Mouse (Mus musculus): ENCODE results near the gene Rps29. TPM values are rescaled to one million over a fixed set of nuclear protein-coding genes. Genes with fewer than 3 reads are reported as not detected.
A peak's percentile ranks its signal among the peaks of the same experiment; 100 is the strongest.

The Rps29 gene
- polyA plus RNA-seq, 1 experiment from 2014 or later: 1,154 TPM

DNA sequence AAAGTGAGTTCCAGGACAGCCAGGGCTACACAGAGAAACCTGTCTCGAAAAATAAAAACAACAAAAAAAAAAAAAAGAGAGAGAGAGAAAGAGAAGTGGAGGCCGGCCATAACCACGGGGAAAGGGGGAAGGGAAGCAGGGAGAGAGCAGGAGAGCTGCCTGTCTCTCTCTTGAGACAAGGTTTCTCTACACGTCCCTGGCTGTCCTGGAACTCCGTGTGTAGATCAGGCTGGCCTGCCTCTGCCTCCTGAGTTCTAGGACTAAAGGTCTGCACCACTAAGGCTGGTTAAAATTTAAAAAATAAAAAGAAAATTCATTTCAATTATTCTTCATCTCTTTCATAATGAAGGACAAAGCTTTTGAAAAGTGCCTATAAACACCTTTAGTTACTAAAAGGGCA is 32.4 kb upstream of the Rps29 start:
- peaks cover 26% of the 10 kb centered on the region for H3K4me1 ChIP-seq (replicated peaks)
- H3K27me3 ChIP-seq: no peaks in the 10 kb centered on the region
- H3K27ac ChIP-seq (replicated peaks): no peak overlapping the region
- 92% methylated on average over 5 of the region's 5 CpGs for WGBS
- H3K4me2 ChIP-seq: no peak overlapping the region
- H3K4me3 ChIP-seq: no peak overlapping the region
- no peak for ATAC-seq (ENCODE audit: low read depth)
- H3K9me3 ChIP-seq: no peaks in the 10 kb centered on the region
- peaks cover 29% of the 10 kb centered on the region for H3K36me3 ChIP-seq
- H3K9ac ChIP-seq: no peak overlapping the region

DNA sequence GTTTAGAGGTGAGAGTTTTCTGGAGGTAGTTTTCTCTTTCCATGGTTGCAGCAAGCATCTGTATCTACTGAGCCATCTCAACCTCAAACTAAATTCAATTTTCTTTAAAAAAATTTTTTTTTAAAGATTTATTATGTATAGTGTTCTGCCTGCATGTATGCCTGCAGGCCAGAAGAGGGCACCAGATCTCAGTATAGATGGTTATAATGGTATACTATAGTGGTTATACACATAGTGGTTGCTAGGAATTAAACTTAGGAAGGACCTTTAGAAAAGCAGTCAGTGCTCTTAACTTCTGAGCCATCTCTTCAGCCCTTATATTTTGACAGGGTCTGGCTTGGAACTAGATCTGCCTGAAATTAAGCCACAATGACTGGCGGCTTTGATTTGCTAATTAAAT is 31.5 kb upstream of the Rps29 start:
- Histone ChIP-seq H3K27ac (replicated peaks) (no peak overlapping the region), H3K4me3 (no peak overlapping the region)
- 94% methylated on average over 1 of the region's 1 CpGs for WGBS

DNA sequence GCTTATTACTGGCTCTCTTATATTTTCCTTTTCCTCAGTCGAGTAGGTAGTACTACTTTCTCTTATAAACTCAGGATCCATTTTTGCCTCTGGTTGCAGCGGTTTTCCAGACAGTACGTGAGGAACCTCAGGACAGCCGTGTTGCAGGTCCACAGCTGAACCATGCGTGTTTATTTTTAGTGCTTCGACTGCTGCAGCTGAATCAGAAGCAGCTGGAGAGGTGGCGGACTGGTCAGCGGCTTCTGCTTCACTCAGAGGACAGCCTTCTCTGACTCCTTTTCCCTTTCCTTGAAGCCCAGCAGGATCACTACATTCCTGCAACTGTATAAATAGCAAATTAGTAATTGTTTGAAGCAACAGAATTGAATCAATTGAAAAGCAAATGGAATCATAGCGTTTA is 31.1 kb upstream of the Rps29 start:
- ATAC-seq (ENCODE audit: low read depth): no peak
- Histone ChIP-seq H3K27ac (replicated peaks) (no peak overlapping the region), H3K4me3 (no peak overlapping the region), H3K4me2 (no peak overlapping the region), H3K9me3 (no peaks in the 10 kb centered on the region), H3K9ac (no peak overlapping the region), H3K36me3 (peaks cover 29% of the 10 kb centered on the region), H3K27me3 (no peaks in the 10 kb centered on the region), H3K4me1 (replicated peaks) (peaks cover 22% of the 10 kb centered on the region)
- 88% methylated on average over 9 of the region's 9 CpGs for WGBS

More for the DNA sequence above, 31.5 kb upstream of the Rps29 start:
- no peak for ATAC-seq (ENCODE audit: low read depth)
- Histone ChIP-seq H3K9ac (no peak overlapping the region), H3K4me2 (no peak overlapping the region), H3K9me3 (no peaks in the 10 kb centered on the region), H3K27me3 (no peaks in the 10 kb centered on the region), H3K36me3 (peaks cover 29% of the 10 kb centered on the region), H3K4me1 (replicated peaks) (peaks cover 21% of the 10 kb centered on the region)

DNA sequence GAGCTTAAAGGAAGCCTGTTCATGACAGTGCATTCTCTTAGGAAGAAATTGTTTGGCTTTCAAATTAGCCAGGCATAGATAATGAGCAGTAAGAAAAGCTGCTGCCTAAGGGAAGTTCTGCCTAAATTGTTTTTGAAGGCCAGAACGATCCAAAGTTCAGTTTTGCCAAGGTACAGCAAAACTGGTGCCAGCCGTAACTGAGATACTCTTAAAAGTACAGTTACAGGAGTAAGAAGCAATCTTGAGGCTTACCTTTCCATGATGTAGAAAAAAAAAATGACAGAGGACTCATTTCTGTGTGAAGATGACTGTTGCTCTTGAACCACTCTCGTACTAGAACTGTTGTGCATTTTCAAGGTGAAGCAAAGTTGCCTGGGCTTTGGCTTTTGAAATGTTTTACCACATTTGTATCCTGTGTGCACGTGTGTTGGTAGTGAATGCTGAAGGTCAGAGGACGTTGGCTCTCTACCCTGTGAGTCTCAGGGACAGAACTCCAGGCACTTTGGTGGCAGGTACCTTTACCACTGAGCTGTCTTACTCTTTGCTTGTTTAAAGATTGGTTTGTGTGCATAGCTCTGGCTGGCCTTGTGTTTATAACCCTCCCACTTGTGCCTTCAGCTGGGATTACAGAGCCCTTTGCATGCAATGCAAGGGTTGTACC is 28.0 kb upstream of the Rps29 start:
- Histone ChIP-seq H3K4me1 (replicated peaks) (peaks cover 31% of the 10 kb centered on the region), H3K27me3 (no peaks in the 10 kb centered on the region), H3K27ac (replicated peaks) (no peak overlapping the region), H3K9me3 (no peaks in the 10 kb centered on the region), H3K9ac (0 out of 2 replicates have a peak overlapping the region, but pooled peaks have one; percentile 1), H3K4me2 (no peak overlapping the region), H3K36me3 (peaks cover 33% of the 10 kb centered on the region), H3K4me3 (no peak overlapping the region)
- ATAC-seq (ENCODE audit: low read depth): no peak
- WGBS: 78% methylated on average over 5 of the region's 5 CpGs

DNA sequence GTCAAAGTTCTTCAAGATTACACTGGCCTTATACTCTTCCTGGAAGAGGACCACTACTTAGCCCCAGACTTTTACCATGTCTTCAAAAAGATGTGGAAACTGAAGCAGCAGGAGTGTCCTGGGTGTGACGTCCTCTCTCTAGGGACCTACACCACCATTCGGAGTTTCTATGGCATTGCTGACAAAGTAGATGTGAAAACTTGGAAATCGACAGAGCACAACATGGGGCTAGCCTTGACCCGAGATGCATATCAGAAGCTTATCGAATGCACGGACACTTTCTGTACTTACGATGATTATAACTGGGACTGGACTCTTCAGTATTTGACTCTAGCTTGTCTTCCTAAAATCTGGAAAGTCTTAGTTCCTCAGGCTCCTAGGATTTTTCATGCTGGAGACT is 26.4 kb upstream of the Rps29 start:
- 78% methylated on average over 7 of the region's 7 CpGs for WGBS
- H3K27me3 ChIP-seq: no peaks in the 10 kb centered on the region
- peak overlapping the region; percentile 96 for H3K4me2 ChIP-seq
- no peak overlapping the region for H3K27ac ChIP-seq (replicated peaks)
- no peaks in the 10 kb centered on the region for H3K9me3 ChIP-seq
- peaks cover 37% of the 10 kb centered on the region for H3K36me3 ChIP-seq
- peak overlapping the region; percentile 88 for H3K4me3 ChIP-seq
- peaks cover 31% of the 10 kb centered on the region for H3K4me1 ChIP-seq (replicated peaks)
- H3K9ac ChIP-seq: peak overlapping the region; percentile 91
- ATAC-seq (ENCODE audit: low read depth): no peak

DNA sequence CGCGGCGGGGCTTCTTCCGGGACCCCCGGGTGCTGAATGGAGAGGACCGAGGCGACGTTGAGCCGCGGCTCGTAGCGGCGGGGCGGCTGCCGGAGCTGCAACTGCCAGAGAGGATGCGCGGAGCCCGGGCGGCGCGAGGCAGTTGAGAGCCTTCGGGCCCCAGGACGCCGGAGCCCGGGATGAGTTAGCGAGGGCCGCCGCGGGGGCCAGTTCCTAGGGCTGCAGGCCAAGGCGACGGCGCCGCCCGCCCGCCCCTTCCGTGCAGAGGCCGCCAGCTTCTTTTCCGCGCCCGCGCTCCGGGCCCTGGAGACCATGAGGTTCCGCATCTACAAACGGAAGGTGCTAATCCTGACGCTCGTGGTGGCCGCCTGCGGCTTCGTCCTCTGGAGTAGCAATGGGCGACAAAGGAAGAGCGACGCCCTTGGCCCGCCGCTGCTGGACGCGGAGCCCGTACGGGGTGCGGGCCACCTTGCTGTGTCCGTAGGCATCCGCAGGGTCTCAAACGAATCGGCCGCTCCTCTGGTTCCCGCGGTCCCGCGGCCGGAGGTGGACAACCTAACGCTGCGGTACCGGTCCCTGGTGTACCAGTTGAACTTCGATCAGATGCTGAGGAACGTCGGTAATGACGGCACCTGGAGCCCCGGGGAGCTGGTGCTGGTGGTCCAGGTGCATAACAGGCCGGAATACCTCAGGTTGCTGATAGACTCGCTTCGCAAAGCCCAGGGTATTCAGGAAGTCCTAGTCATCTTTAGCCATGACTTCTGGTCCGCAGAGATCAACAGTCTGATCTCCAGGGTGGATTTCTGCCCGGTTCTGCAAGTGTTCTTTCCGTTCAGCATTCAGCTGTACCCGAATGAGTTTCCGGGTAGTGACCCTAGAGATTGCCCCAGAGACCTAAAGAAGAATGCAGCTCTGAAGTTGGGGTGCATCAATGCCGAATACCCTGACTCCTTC is 25.6 kb upstream of the Rps29 start:
- 2% methylated on average over 62 of the region's 86 CpGs for WGBS
- peaks cover 31% of the 10 kb centered on the region for H3K4me1 ChIP-seq (replicated peaks)
- H3K4me2 ChIP-seq: peak overlapping the region; percentile 96
- H3K27me3 ChIP-seq: no peaks in the 10 kb centered on the region
- H3K9ac ChIP-seq: peak overlapping the region; percentile 91
- peaks cover 29% of the 10 kb centered on the region for H3K36me3 ChIP-seq
- H3K4me3 ChIP-seq: peak overlapping the region; percentile 88
- peak; percentile 74 for ATAC-seq (ENCODE audit: low read depth)
- H3K9me3 ChIP-seq: no peaks in the 10 kb centered on the region
- peak overlapping the region; percentile 95 for H3K27ac ChIP-seq (replicated peaks)

DNA sequence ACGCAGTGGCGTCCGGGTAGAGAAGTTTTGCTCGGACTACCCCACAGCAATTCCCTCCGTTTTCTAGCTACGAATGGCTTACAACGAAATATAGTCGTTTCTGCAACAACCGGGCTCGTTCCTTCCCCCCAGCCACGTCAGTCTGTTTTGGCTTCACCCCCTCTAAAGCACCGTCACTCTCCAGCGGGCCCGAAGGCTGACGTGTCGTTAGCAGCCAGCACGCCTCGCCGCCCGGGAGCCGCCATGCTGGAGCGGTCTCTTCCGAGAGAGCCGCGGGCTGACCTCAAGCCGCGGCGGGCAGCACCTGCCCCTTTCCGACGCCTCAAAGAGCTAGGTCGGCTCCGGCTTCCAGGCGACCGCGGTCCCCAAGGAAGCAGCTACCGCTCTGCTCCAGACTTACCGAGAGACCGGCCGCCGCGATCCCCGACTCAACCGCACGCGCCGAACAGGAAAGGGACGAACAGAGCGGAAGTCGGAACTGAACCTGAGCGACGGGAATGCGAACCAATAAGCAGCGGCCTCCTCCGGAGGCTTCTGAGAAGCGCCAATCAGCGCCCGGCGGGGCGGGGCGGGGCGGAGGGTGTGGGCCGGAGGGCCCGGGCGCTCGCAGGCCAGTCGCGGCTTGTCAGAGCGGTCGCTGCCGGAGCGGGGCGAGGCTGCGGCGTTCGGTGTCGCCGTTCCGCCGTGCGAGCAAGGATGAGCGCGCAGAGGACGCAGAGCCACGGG is 24.8 kb upstream of the Rps29 start, which contains the start of the genes Rpl36al and Mgat2:
Gene Rpl36al, minus strand, starts transcription at position 501 of the 726 bp plus-strand sequence.
Gene Mgat2, plus strand, starts transcription at position 575 of the 726 bp plus-strand sequence.
- Histone ChIP-seq H3K9me3 (no peaks in the 10 kb centered on the region), H3K4me3 (peak within 1 kb of the TSS; percentile 88), H3K4me1 (replicated peaks) (peaks cover 31% of the 10 kb centered on the region), H3K27ac (replicated peaks) (peak within 1 kb of the TSS; percentile 95), H3K27me3 (no peaks in the 10 kb centered on the region), H3K4me2 (peak within 1 kb of the TSS; percentile 96), H3K9ac (peak within 1 kb of the TSS; percentile 91), H3K36me3 (peaks cover 23% of the 10 kb centered on the region; the same call in 1 of the 2 replicates)
- peak; percentile 99 for ATAC-seq (ENCODE audit: low read depth)
- under 1% methylated on average over 83 of the region's 84 CpGs for WGBS

DNA sequence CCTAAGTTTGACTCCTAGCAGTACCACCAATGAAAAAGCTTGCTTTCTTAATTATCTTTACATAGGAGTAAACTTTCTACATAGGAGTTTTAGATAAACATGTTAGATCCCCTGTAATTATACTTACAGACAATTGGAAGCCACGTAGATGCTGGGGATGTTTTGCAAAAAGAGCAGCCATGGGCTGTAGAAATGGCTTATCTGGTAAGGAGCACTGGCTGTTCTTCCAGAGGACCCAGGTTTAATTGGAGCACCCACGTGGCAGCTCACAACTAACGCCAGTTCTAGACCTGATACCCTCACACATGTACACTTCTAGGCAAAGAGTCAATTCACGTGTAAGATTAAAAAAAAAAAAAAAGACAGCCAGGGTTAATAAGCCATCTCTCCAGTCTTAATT is 22.8 kb upstream of the Rps29 start:
- Histone ChIP-seq H3K27me3 (no peaks in the 10 kb centered on the region), H3K9me3 (no peaks in the 10 kb centered on the region), H3K36me3 (peaks cover 12% of the 10 kb centered on the region; the same call in 1 of the 2 replicates), H3K9ac (no peak overlapping the region), H3K27ac (replicated peaks) (no peak overlapping the region), H3K4me2 (no peak overlapping the region), H3K4me1 (replicated peaks) (peaks cover 19% of the 10 kb centered on the region), H3K4me3 (no peak overlapping the region)
- ATAC-seq (ENCODE audit: low read depth): no peak
- 90% methylated on average over 4 of the region's 4 CpGs for WGBS

DNA sequence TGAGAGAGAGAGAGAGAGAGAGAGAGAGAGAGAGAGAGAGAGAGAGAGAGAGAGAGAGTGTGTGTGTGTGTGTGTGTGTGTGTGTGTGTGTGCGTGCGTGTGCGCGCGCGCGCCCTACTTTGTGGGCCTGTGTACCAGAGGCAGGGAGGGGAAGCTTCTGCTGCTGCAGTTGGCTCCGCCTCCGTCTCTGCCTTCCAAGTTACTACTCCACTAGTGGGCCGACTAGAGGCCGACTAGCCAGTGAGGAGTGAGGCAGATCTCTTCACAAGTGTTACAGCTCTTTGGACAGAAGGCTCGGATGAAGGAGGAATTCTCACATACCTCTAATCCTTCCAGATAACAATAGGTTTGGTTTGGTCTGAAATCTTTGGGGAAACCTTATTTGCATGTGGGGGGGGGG is 20.4 kb upstream of the Rps29 start:
- no peak overlapping the region for H3K9ac ChIP-seq
- H3K9me3 ChIP-seq: no peaks in the 10 kb centered on the region
- H3K4me1 ChIP-seq (replicated peaks): peaks cover 6% of the 10 kb centered on the region
- H3K36me3 ChIP-seq: peaks cover 12% of the 10 kb centered on the region; the same call in 1 of the 2 replicates
- no peak overlapping the region for H3K4me3 ChIP-seq
- WGBS: 77% methylated on average over 12 of the region's 12 CpGs
- H3K27me3 ChIP-seq: no peaks in the 10 kb centered on the region
- no peak overlapping the region for H3K4me2 ChIP-seq
- ATAC-seq (ENCODE audit: low read depth): no peak
- H3K27ac ChIP-seq (replicated peaks): no peak overlapping the region

DNA sequence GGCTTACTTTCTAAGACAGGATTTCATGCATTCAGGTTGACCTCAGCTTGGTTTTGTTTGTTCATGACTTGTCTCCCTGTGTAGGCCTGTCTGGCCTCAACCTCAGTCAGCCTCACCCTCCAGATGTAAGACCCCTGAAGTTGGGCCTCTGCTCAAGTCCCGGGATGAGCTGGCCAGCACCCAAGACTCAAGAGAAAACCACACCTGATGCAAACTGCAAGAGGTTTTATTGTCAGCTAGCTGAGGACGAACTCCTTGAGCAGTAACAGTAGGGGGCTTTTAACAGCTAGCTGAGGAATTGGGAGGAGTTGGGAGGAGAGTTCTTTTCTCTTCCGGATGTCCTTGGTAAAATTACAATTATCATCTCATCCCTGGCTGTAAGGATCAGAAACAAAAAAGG is 18.5 kb upstream of the Rps29 start:
- peaks cover 11% of the 10 kb centered on the region; the same call in 1 of the 2 replicates for H3K36me3 ChIP-seq
- H3K4me3 ChIP-seq: no peak overlapping the region
- no peak overlapping the region for H3K27ac ChIP-seq (replicated peaks)
- no peak for ATAC-seq (ENCODE audit: low read depth)
- 69% methylated on average over 3 of the region's 3 CpGs for WGBS
- H3K27me3 ChIP-seq: no peaks in the 10 kb centered on the region
- no peaks in the 10 kb centered on the region for H3K9me3 ChIP-seq
- no peaks in the 10 kb centered on the region; the same call in 1 of the 2 replicates for H3K4me1 ChIP-seq (replicated peaks)
- no peak overlapping the region for H3K9ac ChIP-seq
- no peak overlapping the region for H3K4me2 ChIP-seq

DNA sequence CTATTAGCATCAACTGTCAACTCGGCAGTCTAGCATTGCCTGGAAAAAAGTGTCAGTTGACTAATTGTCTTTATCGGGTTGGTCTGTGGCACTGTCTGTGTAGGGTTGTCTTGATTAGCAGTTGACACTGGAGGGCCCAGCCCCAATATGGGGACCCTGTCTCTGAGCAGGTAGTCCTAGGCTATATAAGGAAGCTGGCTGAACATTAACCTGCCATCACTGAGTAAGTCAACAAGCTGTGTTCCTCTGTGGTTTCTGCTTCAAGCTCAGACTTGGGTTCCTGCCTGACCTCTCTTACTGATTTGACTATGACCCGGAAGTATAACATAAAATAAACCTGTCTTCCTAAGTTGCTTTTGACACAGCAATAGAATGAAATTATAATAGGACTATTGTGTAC is 17.0 kb upstream of the Rps29 start:
- Histone ChIP-seq H3K4me3 (no peak overlapping the region), H3K4me1 (replicated peaks) (no peaks in the 10 kb centered on the region), H3K4me2 (no peak overlapping the region), H3K9me3 (no peaks in the 10 kb centered on the region), H3K9ac (no peak overlapping the region), H3K27me3 (no peaks in the 10 kb centered on the region), H3K36me3 (0 out of 2 replicates have a peak, but pooled peaks cover 2% of the 10 kb centered on the region), H3K27ac (replicated peaks) (no peak overlapping the region)
- 94% methylated on average over 3 of the region's 3 CpGs for WGBS
- no peak for ATAC-seq (ENCODE audit: low read depth)

Data from neural tube, embryonic 13.5 days (tissue).